Mouse (Mus musculus) A20 (cell line): ENCODE measurements around the gene Hoxa1.
A peak's percentile ranks its signal among the peaks of the same experiment; 100 is the strongest.

Experiments used
- DNase-seq: peaks from one replicate; pipeline ENCODE4 v3.0.0-alpha.2; 2011; ENCODE audit warnings: low read depth, low spot score

The Hoxa1 gene

GRCm38 (mm10) chr6:52171331-52171730 lies 13.2 kb upstream of the Hoxa1 start:
- no peak for DNase-seq

- DNase-seq, result no peak
These were observed 12.7 kb upstream of the Hoxa1 start for GRCm38 (mm10) chr6:52170898-52171223.

GRCm38 (mm10) chr6:52170166-52170897 lies 12.2 kb upstream of the Hoxa1 start:
- DNase-seq, result no peak

GRCm38 (mm10) chr6:52169499-52170165 lies 11.5 kb upstream of the Hoxa1 start:
- DNase-seq, result no peak

- no peak for DNase-seq
These were observed 10.3 kb upstream of the Hoxa1 start for GRCm38 (mm10) chr6:52168191-52169055.

GRCm38 (mm10) chr6:52167736-52168161 lies 9.6 kb upstream of the Hoxa1 start:
- DNase-seq, result no peak

GRCm38 (mm10) chr6:52167176-52167575 lies 9.1 kb upstream of the Hoxa1 start:
- no peak for DNase-seq

GRCm38 (mm10) chr6:52166431-52167077 lies 8.4 kb upstream of the Hoxa1 start:
- DNase-seq, result no peak

GRCm38 (mm10) chr6:52165441-52166370 lies 7.6 kb upstream of the Hoxa1 start:
- no peak for DNase-seq

- no peak for DNase-seq
These were observed 6.7 kb upstream of the Hoxa1 start, which contains the start of gene Hoxa2 for GRCm38 (mm10) chr6:52164626-52165440. Gene Hoxa2 (minus strand): TSS chr6:52164831.

GRCm38 (mm10) chr6:52164051-52164625 lies 6.0 kb upstream of the Hoxa1 start:
- no peak for DNase-seq

GRCm38 (mm10) chr6:52163366-52164031 lies 5.4 kb upstream of the Hoxa1 start:
- DNase-seq, result no peak

- no peak for DNase-seq
These were observed 4.7 kb upstream of the Hoxa1 start for GRCm38 (mm10) chr6:52162611-52163365.

- DNase-seq, result no peak
These were observed 3.9 kb upstream of the Hoxa1 start for GRCm38 (mm10) chr6:52162093-52162380.

GRCm38 (mm10) chr6:52161336-52162092 lies 3.4 kb upstream of the Hoxa1 start:
- no peak for DNase-seq

GRCm38 (mm10) chr6:52160511-52161335 lies 2.6 kb upstream of the Hoxa1 start:
- DNase-seq, result no peak

- peak; percentile 87 for DNase-seq
These were observed 1.9 kb upstream of the Hoxa1 start for GRCm38 (mm10) chr6:52159979-52160378.
